Mouse (Mus musculus) stomach, postnatal 0 days (tissue): ENCODE measurements around the gene Thbs1.

Experiments used
- CTCF ChIP-seq: IDR thresholded peaks from 2 replicates; pipeline ENCODE4 v1.5.1; 2016; ENCODE audit warnings: antibody characterized with exemption, low read depth, mild to moderate bottlenecking, moderate library complexity
- EP300 ChIP-seq: optimal IDR thresholded peaks from 2 replicates; pipeline ENCODE3; 2016; ENCODE audit warnings: antibody characterized with exemption

DNA sequence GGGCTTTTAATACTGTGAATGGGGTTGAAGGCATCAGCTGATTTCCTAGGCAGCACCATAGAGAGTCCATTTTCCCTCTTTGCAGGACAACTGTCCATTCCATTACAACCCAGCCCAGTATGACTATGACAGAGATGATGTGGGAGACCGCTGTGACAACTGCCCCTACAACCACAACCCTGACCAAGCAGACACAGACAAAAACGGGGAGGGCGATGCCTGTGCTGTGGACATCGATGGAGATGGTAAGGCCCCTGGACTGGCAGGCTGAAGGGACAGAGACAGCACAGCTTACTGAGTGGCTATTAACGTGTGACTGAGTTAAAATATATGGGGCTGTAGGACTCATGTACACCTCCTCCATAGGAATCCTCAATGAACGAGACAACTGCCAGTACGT, 9.1 kb downstream of the Thbs1 start:
- TF ChIP-seq CTCF, result no peak
- TF ChIP-seq EP300, result no peak
